Mouse (Mus musculus) heart, embryonic 15.5 days (tissue): ENCODE data around the gene Tsc2. TPM values are rescaled to one million over a fixed set of nuclear protein-coding genes. Genes with fewer than 3 reads are reported as not detected.

Experiments
- ATAC-seq: fragments of 200-750 bp; cut with Nextera tagmentation; replicated peaks from 2 replicates; pipeline ENCODE4 v1.8.0; 2017; ENCODE audit warnings: low read depth, moderate TSS enrichment; ENCODE audit not compliant: insufficient number of reproducible peaks, insufficient read depth, low FRiP score
- H3K27ac ChIP-seq: fragments of 300-500 bp; sonication (generic); 2 replicates; pipeline ENCODE4 v1.5.1; 2015; ENCODE audit warnings: mild to moderate bottlenecking, inconsistent platforms
- H3K27me3 ChIP-seq: fragments of 300-500 bp; sonication (generic); 2 replicates; pipeline ENCODE4 v1.6.1; 2015; ENCODE audit warnings: inconsistent platforms
- H3K36me3 ChIP-seq: fragments of 300-500 bp; sonication (generic); 2 replicates; pipeline ENCODE4 v1.6.1; 2015; ENCODE audit warnings: mild to moderate bottlenecking, inconsistent platforms
- H3K4me1 ChIP-seq: fragments of 300-500 bp; sonication (generic); replicated peaks from 2 replicates; pipeline ENCODE4 v1.6.1; 2015; ENCODE audit warnings: inconsistent platforms
- H3K4me2 ChIP-seq: fragments of 300-500 bp; sonication (generic); 2 replicates; pipeline ENCODE4 v1.6.1; 2015; ENCODE audit warnings: inconsistent platforms, mild to moderate bottlenecking, moderate library complexity
- H3K4me3 ChIP-seq: fragments of 300-500 bp; sonication (generic); 2 replicates; pipeline ENCODE4 v1.5.1; 2015; ENCODE audit warnings: mild to moderate bottlenecking, inconsistent platforms
- H3K9ac ChIP-seq: fragments of 300-500 bp; sonication (generic); 2 replicates; pipeline ENCODE4 v1.6.1; 2015; ENCODE audit warnings: mild to moderate bottlenecking, inconsistent platforms
- H3K9me3 ChIP-seq: fragments of 300-500 bp; sonication (generic); replicated peaks from 2 replicates; pipeline ENCODE4 v1.6.1; 2016; ENCODE audit warnings: inconsistent platforms
- WGBS: fragments of 180-500 bp; shearing (Covaris S2); methylation state at CpG from one replicate; pipeline ENCODE4 v1.1.7; 2015; ENCODE audit warnings: mixed read lengths; 5-methylcytosine and 5-hydroxymethylcytosine counted together
- microRNA-seq: library from miRNA; unstranded; fragments of <30 nt; microRNA quantifications from one replicate; pipeline ENCODE4, GENCODE M21; 2016
- polyA plus RNA-seq: library from polyadenylated mRNA; unstranded; fragments of >200 nt; fragmentation: Nextera tagmentation; extraction: Ambion mirVana; gene quantifications from 2 replicates; pipeline ENCODE4 v1.2.1, GENCODE M21; 2015

The Tsc2 gene
- polyA plus RNA-seq, 1 experiment from 2014 or later: 39.0 TPM

GRCm38 (mm10) chr17:24549618-24550415 lies 82.6 kb downstream of the Tsc2 start, which contains the start of gene Pkd1:
Gene Pkd1 (plus strand): TSS chr17:24549834.
- H3K27ac ChIP-seq: peak within 1 kb of the TSS; percentile 91
- H3K4me1 ChIP-seq: peaks cover 27% of the 10 kb centered on the region
- H3K9me3 ChIP-seq: no peaks in the 10 kb centered on the region
- ATAC-seq: peak; percentile 96
- 0% methylated on average over 71 of the region's 72 CpGs for WGBS
- H3K4me3 ChIP-seq: peak within 1 kb of the TSS; percentile 80
- H3K9ac ChIP-seq: peak within 1 kb of the TSS; percentile 83
- H3K36me3 ChIP-seq: no peaks in the 10 kb centered on the region
- H3K4me2 ChIP-seq: peak within 1 kb of the TSS; percentile 77
- peaks cover under 1% of the 10 kb centered on the region; the same call in 1 of the 2 replicates for H3K27me3 ChIP-seq

- 3% methylated on average over 23 of the region's 23 CpGs for WGBS
- ATAC-seq: no peak; the same call in 1 of the 2 replicates
- peaks cover 6% of the 10 kb centered on the region; the same call in 1 of the 2 replicates for H3K27me3 ChIP-seq
- peak overlapping the region; percentile 77 for H3K4me2 ChIP-seq
- peaks cover 30% of the 10 kb centered on the region for H3K4me1 ChIP-seq
- H3K27ac ChIP-seq: peak overlapping the region; percentile 69
- peak overlapping the region; percentile 48 for H3K9ac ChIP-seq
- H3K9me3 ChIP-seq: no peaks in the 10 kb centered on the region
- H3K36me3 ChIP-seq: no peaks in the 10 kb centered on the region
- peak overlapping the region; percentile 80 for H3K4me3 ChIP-seq
Measured at GRCm38 (mm10) chr17:24548921-24549617, 83.4 kb downstream of the Tsc2 start.

- no peaks in the 10 kb centered on the region for H3K9me3 ChIP-seq
- peak overlapping the region; percentile 77 for H3K4me2 ChIP-seq
- H3K4me3 ChIP-seq: peak overlapping the region; percentile 80
- H3K27ac ChIP-seq: peak overlapping the region; percentile 69
- H3K4me1 ChIP-seq: peaks cover 30% of the 10 kb centered on the region
- no peaks in the 10 kb centered on the region for H3K36me3 ChIP-seq
- no peak overlapping the region for H3K9ac ChIP-seq
- no peak for ATAC-seq
- WGBS: 29% methylated on average over 9 of the region's 9 CpGs
- peaks cover 6% of the 10 kb centered on the region; the same call in 1 of the 2 replicates for H3K27me3 ChIP-seq
Measured at GRCm38 (mm10) chr17:24548435-24548834, 84.0 kb downstream of the Tsc2 start.

- H3K9ac ChIP-seq: no peak overlapping the region
- H3K27ac ChIP-seq: no peak overlapping the region
- H3K9me3 ChIP-seq: no peaks in the 10 kb centered on the region
- peaks cover 18% of the 10 kb centered on the region for H3K4me1 ChIP-seq
- peaks cover 6% of the 10 kb centered on the region; the same call in 1 of the 2 replicates for H3K27me3 ChIP-seq
- 73% methylated on average over 3 of the region's 3 CpGs for WGBS
- no peak overlapping the region for H3K4me2 ChIP-seq
- H3K4me3 ChIP-seq: no peak overlapping the region
- ATAC-seq: no peak
- no peaks in the 10 kb centered on the region for H3K36me3 ChIP-seq
Measured at GRCm38 (mm10) chr17:24546234-24546633, 86.2 kb downstream of the Tsc2 start.

Small RNA genes within 50 kb of the gene (microRNA-seq; reads per million reads assigned to microRNA genes)
- gene Gm24589: not detected

Other genes with a start within 250 kb of the Tsc2 start
- gene Rnps1, start 218.1 kb downstream of the Tsc2 start, polyA plus RNA-seq: 186 and 210 TPM in 2 replicates
- 245 and 301 TPM in 2 replicates for gene Eci1, start 206.0 kb downstream of the Tsc2 start, polyA plus RNA-seq
- gene Dnase1l2, start 189.5 kb downstream of the Tsc2 start, polyA plus RNA-seq: 1.1 and 1.2 TPM in 2 replicates
- 20.5 and 29.1 TPM in 2 replicates for gene E4f1, start 162.3 kb downstream of the Tsc2 start, polyA plus RNA-seq
- gene Pgp, start 162.2 kb downstream of the Tsc2 start, polyA plus RNA-seq: 60.5 and 63.0 TPM in 2 replicates
- 0.18 TPM in 1 of 2 replicates, not detected in the other for gene Bricd5, start 158.7 kb downstream of the Tsc2 start, polyA plus RNA-seq
- 15.2 and 18.8 TPM in 2 replicates for gene Mlst8, start 153.6 kb downstream of the Tsc2 start, polyA plus RNA-seq
- gene Caskin1, start 144.0 kb downstream of the Tsc2 start, polyA plus RNA-seq: 0.39 and 0.94 TPM in 2 replicates
- 59.2 and 84.9 TPM in 2 replicates for gene Traf7, start 104.7 kb downstream of the Tsc2 start, polyA plus RNA-seq
- 0.97 and 1.2 TPM in 2 replicates for gene Rab26, start 98.4 kb downstream of the Tsc2 start, polyA plus RNA-seq
- gene Pkd1, start 82.8 kb downstream of the Tsc2 start, polyA plus RNA-seq: 12.4 and 21.1 TPM in 2 replicates
- 7.7 and 10.9 TPM in 2 replicates for gene Nthl1, start 50 bp upstream of the Tsc2 start, polyA plus RNA-seq
- 55.5 and 61.4 TPM in 2 replicates for gene Slc9a3r2, start 17.7 kb upstream of the Tsc2 start, polyA plus RNA-seq
- gene Npw, start 25.8 kb upstream of the Tsc2 start, polyA plus RNA-seq: 0.26 TPM in 1 of 2 replicates, not detected in the other
- gene Zfp598, start 37.1 kb upstream of the Tsc2 start, polyA plus RNA-seq: 12.5 and 18.1 TPM in 2 replicates
- 0.44 and 3.0 TPM in 2 replicates for gene Syngr3, start 57.3 kb upstream of the Tsc2 start, polyA plus RNA-seq
- gene Gfer, start 63.5 kb upstream of the Tsc2 start, polyA plus RNA-seq: 26.3 and 26.8 TPM in 2 replicates
- gene Noxo1, start 63.6 kb upstream of the Tsc2 start, polyA plus RNA-seq: 0.94 and 1.3 TPM in 2 replicates
- 34.4 and 50.9 TPM in 2 replicates for gene Tbl3, start 75.0 kb upstream of the Tsc2 start, polyA plus RNA-seq
- gene Rnf151, start 85.4 kb upstream of the Tsc2 start, polyA plus RNA-seq: 0.13 TPM in 1 of 2 replicates, not detected in the other
- gene Rps2, start 85.5 kb upstream of the Tsc2 start, polyA plus RNA-seq: 770 and 917 TPM in 2 replicates
- gene Ndufb10, start 91.8 kb upstream of the Tsc2 start, polyA plus RNA-seq: 410 and 528 TPM in 2 replicates
- gene Rpl3l, start 95.2 kb upstream of the Tsc2 start, polyA plus RNA-seq: 1.4 and 1.6 TPM in 2 replicates
- gene Msrb1, start 104.0 kb upstream of the Tsc2 start, polyA plus RNA-seq: 21.4 and 25.6 TPM in 2 replicates
- 0.33 and 0.37 TPM in 2 replicates for gene Hs3st6, start 120.4 kb upstream of the Tsc2 start, polyA plus RNA-seq
- gene Meiob, start 171.7 kb upstream of the Tsc2 start, polyA plus RNA-seq: not detected in 2 replicates
- gene Hagh, start 207.5 kb upstream of the Tsc2 start, polyA plus RNA-seq: 56.7 TPM in 2 replicates
- gene Fahd1, start 217.7 kb upstream of the Tsc2 start, polyA plus RNA-seq: 39.8 and 49.1 TPM in 2 replicates
- gene Igfals, start 233.4 kb upstream of the Tsc2 start, polyA plus RNA-seq: 0.19 and 0.23 TPM in 2 replicates